Mouse (Mus musculus) C2C12 (cell line): ENCODE data around the gene Pnliprp2. TPM values are rescaled to one million over a fixed set of nuclear protein-coding genes. Genes with fewer than 3 reads are reported as not detected.

Experiments
- H3K27me3 ChIP-seq: one replicate; pipeline ENCODE4 v1.6.1; 2011; ENCODE audit not compliant: control insufficient read depth, insufficient read depth, insufficient read length
- H3K36me3 ChIP-seq: one replicate; pipeline ENCODE4 v1.6.1; 2011; ENCODE audit not compliant: control insufficient read depth, insufficient read depth
- H3K4me3 ChIP-seq: one replicate; pipeline ENCODE4 v1.5.1; 2011; ENCODE audit warnings: mild to moderate bottlenecking, control low read depth; ENCODE audit not compliant: poor library complexity, insufficient read depth, severe bottlenecking
- H3K79me2 ChIP-seq: one replicate; pipeline ENCODE4 v1.6.1; 2011; ENCODE audit not compliant: control insufficient read depth, insufficient read depth
- H3K79me3 ChIP-seq: one replicate; pipeline ENCODE4 v1.6.1; 2011; ENCODE audit warnings: low read depth, control low read depth
- H3ac ChIP-seq: one replicate; pipeline ENCODE3; 2011; ENCODE audit warnings: low read depth; ENCODE audit not compliant: control insufficient read depth, insufficient read length
- CEBPB ChIP-seq: IDR thresholded peaks from one replicate; pipeline ENCODE4 v1.6.1; 2011; ENCODE audit warnings: low read depth, mild to moderate bottlenecking, control low read depth, moderate library complexity
- CTCF ChIP-seq: IDR thresholded peaks from one replicate; pipeline ENCODE4 v1.5.1; 2011; ENCODE audit not compliant: control insufficient read depth, insufficient read depth, insufficient read length
- FOSL1 ChIP-seq: IDR thresholded peaks from one replicate; pipeline ENCODE4 v1.8.0; 2011; ENCODE audit warnings: mild to moderate bottlenecking, low read length; ENCODE audit not compliant: poor library complexity, insufficient read depth, severe bottlenecking
- MAX ChIP-seq: IDR thresholded peaks from one replicate; pipeline ENCODE4 v1.6.1; 2011; ENCODE audit warnings: mild to moderate bottlenecking, control low read depth
- MYOD1 ChIP-seq: IDR thresholded peaks from one replicate; pipeline ENCODE4 v1.6.1; 2011; ENCODE audit warnings: low read depth; ENCODE audit not compliant: control insufficient read depth, insufficient read length
- MYOG ChIP-seq: IDR thresholded peaks from one replicate; pipeline ENCODE4 v1.6.1; 2011; ENCODE audit not compliant: control insufficient read depth, insufficient read length; ENCODE audit errors: extremely low read depth
- USF1 ChIP-seq: IDR thresholded peaks from one replicate; pipeline ENCODE4 v1.6.1; 2011; ENCODE audit warnings: low read depth, mild to moderate bottlenecking, control low read depth, moderate library complexity
- polyA plus RNA-seq: library from polyadenylated mRNA; unstranded; fragments of >200 nt; fragmentation: generic; extraction: Trizol; gene quantifications from one replicate; pipeline ENCODE4 v1.2.1, GENCODE M21; 2012; ENCODE audit warnings: missing spikeins

Pnliprp2 gene
- polyA plus RNA-seq, 1 experiment, result not detected

- Histone ChIP-seq H3K27me3 (no peaks in the 10 kb centered on the region), H3ac (no peak overlapping the region), H3K79me2 (no peaks in the 10 kb centered on the region), H3K4me3 (no peak overlapping the region), H3K79me3 (no peaks in the 10 kb centered on the region), H3K36me3 (peaks cover 13% of the 10 kb centered on the region)
- no peak for TF ChIP-seq MYOG
- TF ChIP-seq FOSL1, result no peak
- no peak for TF ChIP-seq CEBPB
- no peak for TF ChIP-seq MYOD1
- TF ChIP-seq USF1, result no peak
- TF ChIP-seq CTCF, result no peak
- TF ChIP-seq MAX, result no peak
Measured at GRCm38 (mm10) chr19:58818571-58819415, 59.3 kb downstream of the Pnliprp2 start.

- H3K4me3 ChIP-seq, result no peak overlapping the region
- H3ac ChIP-seq, result no peak overlapping the region
- H3K79me3 ChIP-seq, result no peaks in the 10 kb centered on the region
- H3K36me3 ChIP-seq, result peaks cover 31% of the 10 kb centered on the region
- H3K79me2 ChIP-seq, result no peaks in the 10 kb centered on the region
- H3K27me3 ChIP-seq, result no peaks in the 10 kb centered on the region
- TF ChIP-seq USF1 (no peak), MYOD1 (no peak), FOSL1 (no peak), CEBPB (no peak), MYOG (no peak)
Measured at GRCm38 (mm10) chr19:58822454-58823200, 63.1 kb downstream of the Pnliprp2 start.

GRCm38 (mm10) chr19:58823301-58823700 is 63.8 kb downstream of the Pnliprp2 start:
- no peak overlapping the region for H3ac ChIP-seq
- no peaks in the 10 kb centered on the region for H3K79me3 ChIP-seq
- no peak for TF ChIP-seq CTCF
- no peak for TF ChIP-seq USF1
- TF ChIP-seq MYOG, result no peak
- no peak for TF ChIP-seq CEBPB
- no peak for TF ChIP-seq FOSL1
- TF ChIP-seq MYOD1, result no peak
- no peak for TF ChIP-seq MAX
- peaks cover 31% of the 10 kb centered on the region for H3K36me3 ChIP-seq
- no peaks in the 10 kb centered on the region for H3K27me3 ChIP-seq
- no peaks in the 10 kb centered on the region for H3K79me2 ChIP-seq
- no peak overlapping the region for H3K4me3 ChIP-seq

GRCm38 (mm10) chr19:58824316-58824715 is 64.8 kb downstream of the Pnliprp2 start:
- Histone ChIP-seq H3K79me3 (no peaks in the 10 kb centered on the region), H3K27me3 (no peaks in the 10 kb centered on the region), H3K36me3 (peaks cover 25% of the 10 kb centered on the region), H3K79me2 (no peaks in the 10 kb centered on the region), H3K4me3 (no peak overlapping the region), H3ac (no peak overlapping the region)
- no peak for TF ChIP-seq MAX
- TF ChIP-seq CTCF, result no peak
- TF ChIP-seq MYOG, result no peak
- TF ChIP-seq MYOD1, result no peak
- no peak for TF ChIP-seq FOSL1
- no peak for TF ChIP-seq USF1
- no peak for TF ChIP-seq CEBPB

Other genes starting within 250 kb of the Pnliprp2 start
- gene Ccdc172, start 247.7 kb upstream of the Pnliprp2 start, polyA plus RNA-seq, result not detected
- not detected for gene Pnlip, start 107.2 kb upstream of the Pnliprp2 start, polyA plus RNA-seq
- not detected for gene Pnliprp1, start 30.8 kb upstream of the Pnliprp2 start, polyA plus RNA-seq
- not detected for gene 1700019N19Rik, start 34.7 kb downstream of the Pnliprp2 start, polyA plus RNA-seq
- gene Eno4, start 183.7 kb downstream of the Pnliprp2 start, polyA plus RNA-seq, result 0.37 TPM
- 14.8 TPM for gene Hspa12a, start 183.9 kb downstream of the Pnliprp2 start, polyA plus RNA-seq